14 mouse cellular contexts compared by ENCODE assay signal in genomic region chr10:96623633-96624195, GRCm38 (mm10). TPM values are rescaled to one million over a fixed set of nuclear protein-coding genes. Genes with fewer than 3 reads are reported as not detected.
DNase-seq lines count a peak whose midpoint lies in the region; ATAC-seq and TF ChIP-seq lines count a peak whose summit lies in the region.
"Had no signal": no experiment of that assay in that cellular context is flagged by ENCODE, and none has a peak within 500 bp of the region (broad histone marks: within the 10 kb centered on the region; RNA-seq: fewer than 3 reads in every experiment).

No protein-coding gene starts in this region.

- H3K9me3 ChIP-seq in midbrain, embryonic 14.5 days (ENCODE audit: control insufficient read depth, low read length), result no peaks in the 10 kb centered on the region
- H3K9me3 ChIP-seq in stomach, postnatal 0 days (ENCODE audit: control insufficient read depth, low read length), result no peaks in the 10 kb centered on the region
- H3K9me3 ChIP-seq: lung, embryonic 15.5 days had no signal

- H3K36me3 ChIP-seq in testis, adult 2 months (ENCODE audit: control insufficient read depth, insufficient read depth, low read length), result no peaks in the 10 kb centered on the region; the same call in 1 of the 2 replicates
- peaks cover 35% of the 10 kb centered on the region for H3K36me3 ChIP-seq in midbrain, embryonic 14.5 days (ENCODE audit: control insufficient read depth, insufficient read depth, low read length)
- no peaks in the 10 kb centered on the region; the same call in 1 of the 2 replicates for H3K36me3 ChIP-seq in stomach, postnatal 0 days (ENCODE audit: control insufficient read depth, insufficient read depth, low read length)

- no peak for TF ChIP-seq CTCF in gastrocnemius, adult 2 months (IDR thresholded peaks at IDR 0.05)
- TF ChIP-seq CTCF in testis, adult 2 months (IDR thresholded peaks at IDR 0.05; ENCODE audit: control insufficient read depth, insufficient read depth, insufficient replicate concordance, low read depth, low read length), result no peak
- TF ChIP-seq CTCF in stomach, postnatal 0 days (IDR thresholded peaks at IDR 0.05; ENCODE audit: low read depth), result no peak

- DNase-seq in gastrocnemius, adult 2 months, result no peak
- DNase-seq in gastrocnemius, adult 18-20 months (ENCODE audit: low spot score), result no peak
- DNase-seq in testis, postnatal 14 days (ENCODE audit: low spot score), result no peak
- no peak for DNase-seq in midbrain, embryonic 14.5 days
- DNase-seq in stomach, postnatal 0 days (ENCODE audit: low spot score), result no peak
- DNase-seq in MN1 (ENCODE audit: low spot score), result no peak
- DNase-seq in T-cell, adult 2 months (ENCODE audit: low spot score), result no peak
- DNase-seq: cerebellum, postnatal 10 days; heart, postnatal 14 days; kidney, postnatal 25 days had no signal

- no peak overlapping the region for H3K9ac ChIP-seq in midbrain, embryonic 14.5 days (replicated peaks; ENCODE audit: low read length)
- no peak overlapping the region for H3K9ac ChIP-seq in stomach, postnatal 0 days (ENCODE audit: low read length)
- H3K9ac ChIP-seq: lung, embryonic 15.5 days had no signal

- H3K4me2 ChIP-seq in midbrain, embryonic 14.5 days (ENCODE audit: low read length), result peak overlapping the region; percentile 95
- peak overlapping the region; percentile 51 for H3K4me2 ChIP-seq in stomach, postnatal 0 days (replicated peaks; ENCODE audit: low read depth)

- H3K27ac ChIP-seq in gastrocnemius, adult 2 months, result no peak overlapping the region
- H3K27ac ChIP-seq in testis, adult 2 months (ENCODE audit: control insufficient read depth, insufficient read depth, low read depth, low read length), result no peak overlapping the region
- H3K27ac ChIP-seq in midbrain, embryonic 14.5 days (replicated peaks; ENCODE audit: low read depth, low read length), result no peak overlapping the region
- H3K27ac ChIP-seq in stomach, postnatal 0 days (replicated peaks), result no peak overlapping the region
- H3K27ac ChIP-seq: lung, embryonic 15.5 days had no signal

- no peak for TF ChIP-seq EP300 in stomach, postnatal 0 days (optimal IDR thresholded peaks at IDR 0.05)

- WGBS in midbrain, embryonic 14.5 days, result 84% methylated on average over 4 of the region's 4 CpGs
- 69% methylated on average over 4 of the region's 4 CpGs for WGBS in stomach, postnatal 0 days

- no peaks in the 10 kb centered on the region for H3K27me3 ChIP-seq in testis, adult 2 months (ENCODE audit: control insufficient read depth, insufficient read depth, low read length)
- H3K27me3 ChIP-seq in midbrain, embryonic 14.5 days (ENCODE audit: control insufficient read depth, insufficient read depth, low read length), result no peaks in the 10 kb centered on the region
- H3K27me3 ChIP-seq in stomach, postnatal 0 days (ENCODE audit: control insufficient read depth, insufficient read depth, low read length), result no peaks in the 10 kb centered on the region
- H3K27me3 ChIP-seq: CH12.LX; lung, embryonic 15.5 days had no signal

- no peak for TF ChIP-seq POLR2A in testis, adult 2 months (IDR thresholded peaks at IDR 0.05; ENCODE audit: control insufficient read depth, low read depth, low read length)

- intact Hi-C loops in gastrocnemius, adult 2 months (cut with DNase I), result loop anchor here (5.0 kb wide), 1 partner anchor 199 kb away; no protein-coding TSS in a partner anchor

- no peaks in the 10 kb centered on the region; the same call in 1 of the 2 replicates for H3K4me1 ChIP-seq in testis, adult 2 months (ENCODE audit: control insufficient read depth, insufficient read depth, low read length)
- H3K4me1 ChIP-seq in midbrain, embryonic 14.5 days (ENCODE audit: control insufficient read depth, insufficient read depth, low read length), result peaks cover 45% of the 10 kb centered on the region
- H3K4me1 ChIP-seq in stomach, postnatal 0 days (replicated peaks; ENCODE audit: control insufficient read depth, insufficient read depth), result 0 out of 2 replicates have a peak, but pooled peaks cover 8% of the 10 kb centered on the region

- no peak for ATAC-seq in midbrain, embryonic 14.5 days (ENCODE audit: low FRiP score, low TSS enrichment)
- ATAC-seq in stomach, postnatal 0 days (ENCODE audit: low FRiP score, low TSS enrichment), result no peak

- H3K4me3 ChIP-seq in gastrocnemius, adult 2 months, result peak overlapping the region; percentile 73
- peak overlapping the region; percentile 27; the same call in 1 of the 2 replicates for H3K4me3 ChIP-seq in testis, adult 2 months (ENCODE audit: control insufficient read depth, low read depth, low read length)
- H3K4me3 ChIP-seq in midbrain, embryonic 14.5 days (replicated peaks; ENCODE audit: low read depth, low read length), result peak overlapping the region; percentile 98
- no peak overlapping the region for H3K4me3 ChIP-seq in stomach, postnatal 0 days (ENCODE audit: low read depth, low read length)
- H3K4me3 ChIP-seq: erythroblast, embryonic 14.5 days; lung, embryonic 15.5 days had no signal

RNA-seq across cellular contexts. Expression of gene Btg1, which starts 6.9 kb away (rescaled TPM):
- 10 to 100 TPM; 12.8 to 15.0 TPM for total RNA-seq in gastrocnemius, adult 2 months (2021)
- total RNA-seq in gastrocnemius, adult 18-20 months (2021), result 10 to 100 TPM; 12.1 to 13.9 TPM
- polyA plus RNA-seq in testis, adult 2 months (2012; rRNA removed), result 130 and 136 TPM in 2 replicates
- 66.7 and 70.7 TPM in 2 replicates for polyA plus RNA-seq in midbrain, embryonic 14.5 days (2014; fragmentation: Nextera tagmentation; extraction: Ambion mirVana)
- polyA plus RNA-seq in stomach, postnatal 0 days (2015; fragmentation: Nextera tagmentation; extraction: Ambion mirVana), result 59.8 and 63.0 TPM in 2 replicates
